Mouse (Mus musculus): ENCODE data around the gene Mettl1.
"Not testable (repeated sequence)": the region's sequence is repeated elsewhere in the genome, so short reads cannot be mapped to it uniquely, and the experiment has no call there.

The Mettl1 gene

GRCm38 (mm10) chr10:127047954-127048353 is 6.7 kb downstream of the Mettl1 start, which contains the start of gene Cyp27b1:
TSS of gene Cyp27b1 (plus strand) at chr10:127048250.
- no peak for DNase-seq (ENCODE audit: low spot score)

- DNase-seq (ENCODE audit: low spot score): no peak
Measured at GRCm38 (mm10) chr10:127048608-127049394, 7.6 kb downstream of the Mettl1 start.

GRCm38 (mm10) chr10:127049395-127050118 is 8.3 kb downstream of the Mettl1 start:
- DNase-seq (ENCODE audit: low spot score): no peak

- no peak for DNase-seq (ENCODE audit: low spot score)
Measured at GRCm38 (mm10) chr10:127050119-127050474, 8.9 kb downstream of the Mettl1 start.

- DNase-seq (ENCODE audit: low spot score): no peak
Measured at GRCm38 (mm10) chr10:127054646-127055045, 13.4 kb downstream of the Mettl1 start.

- DNase-seq (ENCODE audit: low spot score): no peak
Measured at GRCm38 (mm10) chr10:127055406-127055805, 14.2 kb downstream of the Mettl1 start.

- DNase-seq (ENCODE audit: low spot score): no peak
Measured at GRCm38 (mm10) chr10:127056490-127056889, 15.3 kb downstream of the Mettl1 start.

- DNase-seq (ENCODE audit: low spot score): peak; percentile 75
Measured at GRCm38 (mm10) chr10:127058161-127058560, 16.9 kb downstream of the Mettl1 start.

- DNase-seq (ENCODE audit: low spot score): no peak
Measured at GRCm38 (mm10) chr10:127058708-127059107, 17.5 kb downstream of the Mettl1 start.

GRCm38 (mm10) chr10:127059174-127059967 is 18.2 kb downstream of the Mettl1 start:
- no peak for DNase-seq (ENCODE audit: low spot score)

- DNase-seq (ENCODE audit: low spot score): peak; percentile 77
Measured at GRCm38 (mm10) chr10:127059968-127060916, 19.0 kb downstream of the Mettl1 start, which contains the start of gene March9. TSS of gene March9 (minus strand) at chr10:127060184.

GRCm38 (mm10) chr10:127061085-127061484 is 19.9 kb downstream of the Mettl1 start:
- DNase-seq (ENCODE audit: low spot score): no peak

- DNase-seq (ENCODE audit: low spot score): no peak
Measured at GRCm38 (mm10) chr10:127061513-127061912, 20.3 kb downstream of the Mettl1 start.

GRCm38 (mm10) chr10:127062101-127062500 is 20.9 kb downstream of the Mettl1 start:
- not testable (repeated sequence) for DNase-seq (ENCODE audit: low spot score)

- DNase-seq (ENCODE audit: low spot score): no peak
Measured at GRCm38 (mm10) chr10:127062503-127062902, 21.3 kb downstream of the Mettl1 start.

- DNase-seq (ENCODE audit: low spot score): peak; percentile 98
Measured at GRCm38 (mm10) chr10:127063239-127063872, 22.1 kb downstream of the Mettl1 start, which contains the start of gene Cdk4. TSS of gene Cdk4 (plus strand) at chr10:127063534.

GRCm38 (mm10) chr10:127063913-127064870 is 23.0 kb downstream of the Mettl1 start:
- no peak for DNase-seq (ENCODE audit: low spot score)

GRCm38 (mm10) chr10:127065981-127066380 is 24.8 kb downstream of the Mettl1 start:
- no peak for DNase-seq (ENCODE audit: low spot score)

GRCm38 (mm10) chr10:127066519-127067018 is 25.4 kb downstream of the Mettl1 start:
- DNase-seq (ENCODE audit: low spot score): no peak

All from urinary bladder, postnatal 14 days (tissue).